Mouse (Mus musculus): ENCODE measurements at regions not wholly inside any gene's neighbourhood (a gene's known extent, or its start where the extent isn't known, plus 50 kb on each side); places are given as distances from the start of the nearest gene placed in this dataset.

DNA sequence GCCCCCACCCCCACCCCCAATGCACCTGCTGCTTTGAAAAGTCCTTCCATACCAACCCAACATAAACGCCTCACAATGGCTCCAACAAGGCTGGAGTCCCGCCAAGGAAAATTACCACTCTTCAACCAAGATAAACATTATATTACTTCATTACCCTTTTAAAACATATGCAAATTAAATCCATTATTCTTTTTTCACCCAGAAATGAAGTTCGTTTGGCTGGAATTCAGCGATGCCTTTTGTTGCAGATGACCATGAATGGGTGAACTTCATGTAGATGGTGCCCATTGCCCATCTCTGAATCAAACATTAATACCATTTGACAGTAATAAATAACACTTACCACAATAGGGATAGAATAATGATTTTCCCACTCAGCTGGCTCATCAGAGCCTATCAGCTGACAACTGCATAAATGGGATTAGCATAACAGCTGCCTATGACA lies 188.1 kb upstream of the Tox3 start:
- TF ChIP-seq CTCF (IDR thresholded peaks at IDR 0.05; ENCODE audit: low read depth, low read length) (no peak), GATA1 (IDR thresholded peaks at IDR 0.05; ENCODE audit: borderline replicate concordance, low read length) (no peak), POLR2AphosphoS5 (IDR thresholded peaks at IDR 0.05; ENCODE audit: insufficient replicate concordance, low read depth, low read length) (no peak), TAL1 (conservative IDR thresholded peaks at IDR 0.05; ENCODE audit: low read depth, low read length) (no peak)
